Mouse (Mus musculus): ENCODE results near the gene Rad9b. TPM values are rescaled to one million over a fixed set of nuclear protein-coding genes. Genes with fewer than 3 reads are reported as not detected.

Gene Rad9b
- polyA plus RNA-seq, 1 experiment, result 10.8 TPM

GRCm38 (mm10) chr5:122314966-122315667 is 38.9 kb downstream of the Rad9b start:
- peak; percentile 88 to 89 for DNase-seq (ENCODE audit: extremely low spot score in 1 of 2, low spot score in 1 of 2)

GRCm38 (mm10) chr5:122312942-122313684 is 40.9 kb downstream of the Rad9b start:
- DNase-seq (ENCODE audit: extremely low spot score in 1 of 2, low spot score in 1 of 2), result no peak

DNA sequence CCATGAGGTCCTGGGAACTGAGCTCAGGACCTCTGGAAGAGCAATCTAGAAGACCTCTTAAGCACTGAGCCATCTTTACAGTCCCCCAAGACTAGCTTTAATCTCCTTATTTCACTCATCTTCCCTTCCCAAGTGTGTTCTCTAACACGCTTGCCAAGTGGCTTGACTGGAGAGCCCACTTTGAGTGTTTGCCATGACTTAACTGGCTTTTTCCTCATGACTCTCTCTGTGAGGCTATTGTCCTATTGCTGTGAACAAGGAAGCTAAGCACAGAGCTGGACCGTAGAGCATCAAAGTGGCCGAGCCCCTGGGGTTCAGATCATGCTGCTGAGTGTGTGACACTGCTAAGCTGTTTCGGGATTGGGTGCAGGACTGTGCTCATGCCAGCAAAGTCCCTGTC is 41.7 kb downstream of the Rad9b start:
- DNase-seq (ENCODE audit: extremely low spot score in 1 of 2, low spot score in 1 of 2), result no peak

- no peak for DNase-seq (ENCODE audit: extremely low spot score in 1 of 2, low spot score in 1 of 2)
Observed at GRCm38 (mm10) chr5:122311692-122312091, 42.3 kb downstream of the Rad9b start.

DNA sequence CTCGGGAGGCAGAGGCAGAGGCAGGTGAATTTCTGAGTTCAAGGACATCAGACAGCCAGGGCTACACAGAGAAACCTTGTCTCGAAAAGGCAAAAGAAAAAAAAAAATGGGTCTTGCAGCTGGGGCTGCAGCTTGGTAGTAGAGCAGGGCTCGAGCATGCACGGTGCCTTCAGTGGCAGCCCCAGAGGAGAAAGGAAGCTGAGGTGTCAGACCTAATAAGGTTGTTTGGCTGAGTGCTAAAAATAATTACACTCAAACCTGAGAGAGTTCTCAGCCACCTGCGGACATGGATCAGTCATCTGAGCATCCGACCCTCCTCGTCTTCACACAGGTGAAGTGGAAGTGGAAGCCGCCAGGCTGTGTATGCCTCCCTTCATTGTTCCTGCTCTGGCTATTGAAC is 43.3 kb downstream of the Rad9b start:
- DNase-seq (ENCODE audit: extremely low spot score in 1 of 2, low spot score in 1 of 2), result no peak

- DNase-seq (ENCODE audit: extremely low spot score in 1 of 2, low spot score in 1 of 2), result no peak
Observed at GRCm38 (mm10) chr5:122306536-122306935, 47.5 kb downstream of the Rad9b start.

DNA sequence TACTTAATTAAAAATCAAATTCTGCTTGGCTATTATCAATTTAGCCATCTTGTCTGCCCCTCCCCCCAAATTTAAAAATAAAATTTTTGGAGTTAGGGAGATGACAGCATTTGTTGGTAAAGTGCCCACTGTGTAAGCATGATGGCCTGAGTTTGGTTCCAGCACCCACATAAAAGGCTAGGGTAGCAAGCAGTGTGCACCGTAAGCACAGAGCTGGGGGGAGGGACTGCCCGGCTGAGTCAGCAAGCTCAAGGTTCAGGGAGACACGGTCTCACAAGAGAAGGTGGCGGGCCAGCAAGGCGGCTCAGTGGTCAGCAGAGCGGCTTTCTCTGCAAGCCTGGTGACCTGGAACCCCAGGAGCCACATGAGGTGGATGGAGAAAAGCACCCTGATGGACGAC is 48.6 kb downstream of the Rad9b start:
- DNase-seq (ENCODE audit: extremely low spot score in 1 of 2, low spot score in 1 of 2), result no peak

DNA sequence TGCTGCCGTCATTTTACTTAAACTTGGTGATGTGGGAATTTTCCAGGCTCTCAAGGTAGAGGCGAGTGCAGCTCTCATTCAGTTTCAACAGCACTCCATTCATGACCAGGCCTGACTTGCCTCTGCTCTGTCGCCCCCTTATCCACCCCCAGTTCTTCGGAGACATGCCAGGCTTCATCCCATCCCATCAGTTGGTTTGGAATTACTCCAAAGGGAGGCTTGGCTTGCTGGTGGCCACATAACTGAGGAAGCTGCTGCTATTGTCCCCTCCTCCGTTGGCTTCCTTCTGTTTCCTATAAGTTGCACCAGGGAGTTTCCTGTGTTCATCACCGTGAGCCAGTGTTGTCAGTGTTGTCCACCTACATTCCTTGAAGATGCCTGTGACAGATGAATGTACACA is 49.5 kb downstream of the Rad9b start:
- no peak for DNase-seq (ENCODE audit: extremely low spot score in 1 of 2, low spot score in 1 of 2)

- peak in 1 of 2 experiments; percentile 56 for DNase-seq (ENCODE audit: extremely low spot score in 1 of 2, low spot score in 1 of 2)
Observed at GRCm38 (mm10) chr5:122303937-122304336, 50.1 kb downstream of the Rad9b start.

GRCm38 (mm10) chr5:122302810-122303745 is 51.0 kb downstream of the Rad9b start:
- no peak for DNase-seq (ENCODE audit: extremely low spot score in 1 of 2, low spot score in 1 of 2)

- DNase-seq (ENCODE audit: extremely low spot score in 1 of 2, low spot score in 1 of 2), result peak in 1 of 2 experiments; percentile 44
Observed at GRCm38 (mm10) chr5:122300071-122300518, 53.9 kb downstream of the Rad9b start.

- no peak for DNase-seq (ENCODE audit: extremely low spot score in 1 of 2, low spot score in 1 of 2)
Observed at GRCm38 (mm10) chr5:122295113-122295935, 58.7 kb downstream of the Rad9b start.

GRCm38 (mm10) chr5:122294219-122294735 is 59.8 kb downstream of the Rad9b start:
- DNase-seq (ENCODE audit: extremely low spot score in 1 of 2, low spot score in 1 of 2), result no peak

DNA sequence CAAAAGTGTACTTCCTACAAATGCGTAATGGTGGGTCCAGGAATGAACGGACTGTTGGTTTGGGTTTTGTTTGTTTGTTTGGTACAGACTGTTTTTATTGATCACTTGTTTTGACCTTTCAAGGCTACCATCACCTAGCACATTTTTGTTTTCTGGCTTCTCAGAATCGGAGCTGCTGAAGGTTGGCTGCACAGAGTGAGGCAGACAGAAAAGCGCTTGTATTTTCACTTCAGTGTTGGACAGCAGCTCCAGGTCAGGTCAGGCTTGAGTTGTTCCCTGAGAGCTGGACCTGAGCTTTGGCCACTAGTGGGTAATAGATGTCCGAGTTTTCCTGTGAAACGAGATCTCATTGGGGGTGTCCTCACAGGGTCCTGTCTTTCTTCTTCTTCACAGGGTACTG is 60.9 kb downstream of the Rad9b start:
- DNase-seq (ENCODE audit: extremely low spot score in 1 of 2, low spot score in 1 of 2), result no peak

GRCm38 (mm10) chr5:122291553-122292339 is 62.3 kb downstream of the Rad9b start:
- no peak for DNase-seq (ENCODE audit: extremely low spot score in 1 of 2, low spot score in 1 of 2)

DNA sequence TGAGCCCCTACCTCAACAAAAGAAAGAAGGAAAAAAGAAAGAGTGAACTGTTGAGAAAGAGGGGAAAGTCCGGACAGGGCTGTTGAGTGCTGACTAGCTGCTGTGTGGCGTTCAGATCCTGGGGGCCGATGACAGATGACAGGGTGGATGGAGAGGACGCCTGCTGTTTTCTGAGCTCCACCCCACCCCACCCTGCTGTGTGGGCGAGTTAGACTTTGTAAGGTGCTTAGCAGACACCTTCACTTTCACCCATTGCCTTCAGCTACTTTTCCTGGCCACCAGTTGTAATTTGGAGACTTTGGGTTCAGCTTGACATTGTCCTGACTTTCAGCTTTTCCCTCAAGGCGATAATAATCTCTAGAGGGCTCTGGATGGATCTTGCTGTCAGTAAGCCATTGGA is 62.9 kb downstream of the Rad9b start:
- DNase-seq (ENCODE audit: extremely low spot score in 1 of 2, low spot score in 1 of 2), result no peak

DNA sequence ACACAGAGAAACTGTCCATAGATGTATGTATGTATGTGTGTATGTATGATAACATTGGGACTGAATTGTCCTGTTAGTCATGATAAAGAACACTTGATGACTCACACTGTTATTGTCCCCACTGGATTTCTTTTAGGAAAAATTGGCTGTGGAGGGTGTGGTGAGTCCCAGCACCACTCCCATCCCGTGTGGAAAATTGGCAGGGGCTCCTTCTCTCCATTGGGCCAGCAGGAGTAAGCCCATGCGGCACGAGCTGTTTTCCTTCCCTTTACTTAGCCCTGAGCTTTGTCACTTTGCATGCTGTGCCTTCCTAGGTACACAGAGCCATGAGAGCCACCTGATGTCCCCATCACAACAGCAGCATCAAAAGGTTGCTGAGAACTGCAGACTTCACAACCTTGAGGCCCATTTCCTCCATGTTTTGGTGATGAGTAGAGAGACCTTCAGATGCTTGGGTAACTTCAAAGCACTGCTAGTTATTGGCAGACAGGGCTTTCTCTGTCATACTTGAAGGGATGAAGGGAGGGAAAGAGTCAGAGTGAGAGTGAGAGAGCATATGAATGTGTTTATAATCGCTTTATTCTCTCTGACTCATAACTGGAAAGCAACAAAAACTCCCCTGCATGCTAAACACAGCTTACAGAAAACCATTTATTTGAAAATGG is 65.8 kb downstream of the Rad9b start:
- DNase-seq (ENCODE audit: extremely low spot score in 1 of 2, low spot score in 1 of 2), result no peak

GRCm38 (mm10) chr5:122287026-122287425 is 67.0 kb downstream of the Rad9b start:
- no peak for DNase-seq (ENCODE audit: extremely low spot score in 1 of 2, low spot score in 1 of 2)

GRCm38 (mm10) chr5:122286191-122286590 is 67.8 kb downstream of the Rad9b start:
- DNase-seq (ENCODE audit: extremely low spot score in 1 of 2, low spot score in 1 of 2), result no peak

All from frontal cortex, adult 2 months (tissue).